8 mouse cellular contexts compared by ENCODE assay signal in genomic region chr11:58214391-58215048, GRCm38 (mm10). TPM values are rescaled to one million over a fixed set of nuclear protein-coding genes. Genes with fewer than 3 reads are reported as not detected.
DNase-seq lines count a peak whose midpoint lies in the region; ATAC-seq and TF ChIP-seq lines count a peak whose summit lies in the region.

No protein-coding gene starts in this region.

- ATAC-seq in forebrain, embryonic 16.5 days: no peak
- ATAC-seq in neural tube, embryonic 12.5 days (ENCODE audit: low FRiP score, low read depth): no peak

- peak overlapping the region; percentile 33 for H3K4me2 ChIP-seq in forebrain, embryonic 16.5 days (ENCODE audit: low read length)
- peak overlapping the region; percentile 57 for H3K4me2 ChIP-seq in neural tube, embryonic 12.5 days (replicated peaks)

- H3K36me3 ChIP-seq in forebrain, embryonic 16.5 days (ENCODE audit: control insufficient read depth, insufficient read depth): no peaks in the 10 kb centered on the region
- no peaks in the 10 kb centered on the region for H3K36me3 ChIP-seq in neural tube, embryonic 12.5 days
- no peaks in the 10 kb centered on the region for H3K36me3 ChIP-seq in testis, adult 2 months (ENCODE audit: control insufficient read depth, insufficient read depth, low read length)

- intact Hi-C loops in heart, postnatal 14 days (cut with DNase I): no loop called here

- H3K27ac ChIP-seq in bone marrow, adult 2 months (ENCODE audit: control insufficient read depth, insufficient read depth, low read depth, low read length, poor library complexity): peak overlapping the region; percentile 88
- no peak overlapping the region for H3K27ac ChIP-seq in forebrain, embryonic 16.5 days (ENCODE audit: low read length)
- no peak overlapping the region for H3K27ac ChIP-seq in neural tube, embryonic 12.5 days
- 0 out of 2 replicates have a peak overlapping the region, but pooled peaks have one; percentile 5 for H3K27ac ChIP-seq in testis, adult 2 months (ENCODE audit: control insufficient read depth, insufficient read depth, low read depth, low read length)

- no peak for TF ChIP-seq CTCF in bone marrow, adult 2 months (IDR thresholded peaks at IDR 0.05; ENCODE audit: control insufficient read depth, insufficient read depth, low read length)
- no peak for TF ChIP-seq CTCF in testis, adult 2 months (IDR thresholded peaks at IDR 0.05; ENCODE audit: control insufficient read depth, insufficient read depth, insufficient replicate concordance, low read depth, low read length)

- H3K27me3 ChIP-seq in forebrain, embryonic 16.5 days (replicated peaks; ENCODE audit: control insufficient read depth, insufficient read depth, low read length): no peaks in the 10 kb centered on the region
- H3K27me3 ChIP-seq in neural tube, embryonic 12.5 days (replicated peaks): no peaks in the 10 kb centered on the region
- no peaks in the 10 kb centered on the region for H3K27me3 ChIP-seq in testis, adult 2 months (ENCODE audit: control insufficient read depth, insufficient read depth, low read length)

- 13% methylated on average over 17 of the region's 17 CpGs for WGBS in bone marrow, adult 2 months
- 54% methylated on average over 16 of the region's 17 CpGs for WGBS in forebrain, embryonic 16.5 days
- 43% methylated on average over 17 of the region's 17 CpGs for WGBS in neural tube, embryonic 12.5 days

- peak; percentile 32; the same call in 1 of the 2 replicates for TF ChIP-seq POLR2A in bone marrow, adult 2 months (IDR thresholded peaks at IDR 0.05; ENCODE audit: borderline replicate concordance, control insufficient read depth, low read depth, low read length)
- TF ChIP-seq POLR2A in testis, adult 2 months (IDR thresholded peaks at IDR 0.05; ENCODE audit: control insufficient read depth, low read depth, low read length): no peak

- H3K9ac ChIP-seq in forebrain, embryonic 16.5 days (replicated peaks; ENCODE audit: low read depth, low read length): no peak overlapping the region
- H3K9ac ChIP-seq in neural tube, embryonic 12.5 days: peak overlapping the region; percentile 35; the same call in 1 of the 2 replicates

- no peaks in the 10 kb centered on the region for H3K9me3 ChIP-seq in forebrain, embryonic 16.5 days (ENCODE audit: control insufficient read depth, low read length)
- H3K9me3 ChIP-seq in neural tube, embryonic 12.5 days: no peaks in the 10 kb centered on the region

- peak overlapping the region; percentile 72 for H3K4me3 ChIP-seq in bone marrow, adult 2 months (replicated peaks; ENCODE audit: control insufficient read depth, low read depth, low read length)
- peak overlapping the region; percentile 16 for H3K4me3 ChIP-seq in forebrain, embryonic 16.5 days (replicated peaks; ENCODE audit: low read length)
- H3K4me3 ChIP-seq in neural tube, embryonic 12.5 days: peak overlapping the region; percentile 28
- H3K4me3 ChIP-seq in testis, adult 2 months (ENCODE audit: control insufficient read depth, low read depth, low read length): peak overlapping the region; percentile 77

- DNase-seq in CD4-positive helper T cell, adult 2 months (ENCODE audit: low read depth, low spot score): peak; percentile 86
- DNase-seq in heart, postnatal 14 days: peak; percentile 83 to 88
- peak; percentile 86 to 91 for DNase-seq in kidney, postnatal 4 days
- peak; percentile 93 for DNase-seq in lung, adult 18-20 months

- peaks cover 8% of the 10 kb centered on the region; the same call in 1 of the 2 replicates for H3K4me1 ChIP-seq in bone marrow, adult 2 months (ENCODE audit: control insufficient read depth, insufficient read depth, low read length)
- H3K4me1 ChIP-seq in forebrain, embryonic 16.5 days (replicated peaks; ENCODE audit: control insufficient read depth, insufficient read depth, low read length): no peaks in the 10 kb centered on the region
- peaks cover 11% of the 10 kb centered on the region for H3K4me1 ChIP-seq in neural tube, embryonic 12.5 days
- peaks cover 3% of the 10 kb centered on the region for H3K4me1 ChIP-seq in testis, adult 2 months (ENCODE audit: control insufficient read depth, insufficient read depth, low read length)

RNA-seq across cellular contexts. Expression of gene Irgm2, which starts 15.1 kb away (rescaled TPM):
- 5.2 and 7.0 TPM in 2 replicates for polyA plus RNA-seq in bone marrow, adult 2 months (2011; ENCODE audit: insufficient read depth, insufficient read length, low replicate concordance, missing spikeins)
- 0.60 and 0.75 TPM in 2 replicates for polyA plus RNA-seq in forebrain, embryonic 16.5 days (2015; fragmentation: Nextera tagmentation; extraction: Ambion mirVana)
- total RNA-seq in heart, postnatal 14 days (2021): 1 to 10 TPM; 6.9 to 7.0 TPM
- polyA plus RNA-seq in neural tube, embryonic 12.5 days (2016; fragmentation: Nextera tagmentation; extraction: Ambion mirVana): 0.50 and 0.85 TPM in 2 replicates
- polyA plus RNA-seq in testis, adult 2 months (2012; rRNA removed): 0.48 and 0.79 TPM in 2 replicates

RNA-seq across cellular contexts. Expression of gene Igtp, which starts 15.2 kb away (rescaled TPM):
- 28.7 and 39.5 TPM in 2 replicates for polyA plus RNA-seq in bone marrow, adult 2 months (2011; ENCODE audit: insufficient read depth, insufficient read length, low replicate concordance, missing spikeins)
- 1.3 and 1.5 TPM in 2 replicates for polyA plus RNA-seq in forebrain, embryonic 16.5 days (2015; fragmentation: Nextera tagmentation; extraction: Ambion mirVana)
- total RNA-seq in heart, postnatal 14 days (2021): 1 to 10 TPM; 3.8 to 4.8 TPM
- 2.0 TPM in 2 replicates for polyA plus RNA-seq in neural tube, embryonic 12.5 days (2016; fragmentation: Nextera tagmentation; extraction: Ambion mirVana)
- 0.59 and 0.61 TPM in 2 replicates for polyA plus RNA-seq in testis, adult 2 months (2012; rRNA removed)

RNA-seq across cellular contexts. Expression of gene Mrpl22, which starts 43.1 kb away (rescaled TPM):
- 22.8 and 28.3 TPM in 2 replicates for polyA plus RNA-seq in bone marrow, adult 2 months (2011; ENCODE audit: insufficient read depth, insufficient read length, low replicate concordance, missing spikeins)
- polyA plus RNA-seq in forebrain, embryonic 16.5 days (2015; fragmentation: Nextera tagmentation; extraction: Ambion mirVana): 102 and 103 TPM in 2 replicates
- total RNA-seq in heart, postnatal 14 days (2021): 10 to 100 TPM; 47.1 to 49.9 TPM
- 111 and 115 TPM in 2 replicates for polyA plus RNA-seq in neural tube, embryonic 12.5 days (2016; fragmentation: Nextera tagmentation; extraction: Ambion mirVana)
- 39.4 and 43.3 TPM in 2 replicates for polyA plus RNA-seq in testis, adult 2 months (2012; rRNA removed)

RNA-seq across cellular contexts. Expression of gene Gemin5, which starts 46.2 kb away (rescaled TPM):
- polyA plus RNA-seq in bone marrow, adult 2 months (2011; ENCODE audit: insufficient read depth, insufficient read length, low replicate concordance, missing spikeins): 4.7 and 9.0 TPM in 2 replicates
- polyA plus RNA-seq in forebrain, embryonic 16.5 days (2015; fragmentation: Nextera tagmentation; extraction: Ambion mirVana): 12.8 and 14.9 TPM in 2 replicates
- total RNA-seq in heart, postnatal 14 days (2021): 1 to 10 TPM; 9.2 to 9.7 TPM
- polyA plus RNA-seq in neural tube, embryonic 12.5 days (2016; fragmentation: Nextera tagmentation; extraction: Ambion mirVana): 19.1 and 22.3 TPM in 2 replicates
- polyA plus RNA-seq in testis, adult 2 months (2012; rRNA removed): 27.8 and 36.4 TPM in 2 replicates

Comparison
In these comparisons a context has a peak if more than half of its experiments do, and no peak if none do; other contexts are left out.
1. H3K27ac ChIP-seq: peak in bone marrow, adult 2 months (single experiment) and testis, adult 2 months (single experiment); none in forebrain, embryonic 16.5 days (single experiment) and neural tube, embryonic 12.5 days (single experiment).
2. H3K4me3 ChIP-seq: peak in every context shown above with its lines; median percentile 77 in testis, adult 2 months; 72 in bone marrow, adult 2 months; 28 in neural tube, embryonic 12.5 days; 16 in forebrain, embryonic 16.5 days.
3. Peak in every context shown above with its lines, with median percentiles within 50 percentile points of each other: DNase-seq.